Mouse (Mus musculus) C2C12 (cell line): ENCODE measurements around the gene Steap2. TPM values are rescaled to one million over a fixed set of nuclear protein-coding genes. Genes with fewer than 3 reads are reported as not detected.
"Not testable (repeated sequence)": the region's sequence is repeated elsewhere in the genome, so short reads cannot be mapped to it uniquely, and the experiment has no call there.

ENCODE experiments used
- H3K27me3 ChIP-seq: one replicate; pipeline ENCODE4 v1.6.1; 2011; ENCODE audit not compliant: control insufficient read depth, insufficient read depth, insufficient read length
- H3K36me3 ChIP-seq: one replicate; pipeline ENCODE4 v1.6.1; 2011; ENCODE audit not compliant: control insufficient read depth, insufficient read depth
- H3K4me3 ChIP-seq: one replicate; pipeline ENCODE4 v1.5.1; 2011; ENCODE audit warnings: mild to moderate bottlenecking, control low read depth; ENCODE audit not compliant: poor library complexity, insufficient read depth, severe bottlenecking
- H3K79me2 ChIP-seq: one replicate; pipeline ENCODE4 v1.6.1; 2011; ENCODE audit not compliant: control insufficient read depth, insufficient read depth
- H3K79me3 ChIP-seq: one replicate; pipeline ENCODE4 v1.6.1; 2011; ENCODE audit warnings: low read depth, control low read depth
- H3ac ChIP-seq: one replicate; pipeline ENCODE3; 2011; ENCODE audit warnings: low read depth; ENCODE audit not compliant: control insufficient read depth, insufficient read length
- CEBPB ChIP-seq: IDR thresholded peaks from one replicate; pipeline ENCODE4 v1.6.1; 2011; ENCODE audit warnings: low read depth, mild to moderate bottlenecking, control low read depth, moderate library complexity
- CTCF ChIP-seq: IDR thresholded peaks from one replicate; pipeline ENCODE4 v1.5.1; 2011; ENCODE audit not compliant: control insufficient read depth, insufficient read depth, insufficient read length
- FOSL1 ChIP-seq: IDR thresholded peaks from one replicate; pipeline ENCODE4 v1.8.0; 2011; ENCODE audit warnings: mild to moderate bottlenecking, low read length; ENCODE audit not compliant: poor library complexity, insufficient read depth, severe bottlenecking
- MAX ChIP-seq: IDR thresholded peaks from one replicate; pipeline ENCODE4 v1.6.1; 2011; ENCODE audit warnings: mild to moderate bottlenecking, control low read depth
- MYOD1 ChIP-seq: IDR thresholded peaks from one replicate; pipeline ENCODE4 v1.6.1; 2011; ENCODE audit warnings: low read depth; ENCODE audit not compliant: control insufficient read depth, insufficient read length
- MYOG ChIP-seq: IDR thresholded peaks from one replicate; pipeline ENCODE4 v1.6.1; 2011; ENCODE audit not compliant: control insufficient read depth, insufficient read length; ENCODE audit errors: extremely low read depth
- USF1 ChIP-seq: IDR thresholded peaks from one replicate; pipeline ENCODE4 v1.6.1; 2011; ENCODE audit warnings: low read depth, mild to moderate bottlenecking, control low read depth, moderate library complexity
- polyA plus RNA-seq: library from polyadenylated mRNA; unstranded; fragments of >200 nt; fragmentation: generic; extraction: Trizol; gene quantifications from one replicate; pipeline ENCODE4 v1.2.1, GENCODE M21; 2012; ENCODE audit warnings: missing spikeins

The Steap2 gene
- polyA plus RNA-seq, 1 experiment = 20.7 TPM

DNA sequence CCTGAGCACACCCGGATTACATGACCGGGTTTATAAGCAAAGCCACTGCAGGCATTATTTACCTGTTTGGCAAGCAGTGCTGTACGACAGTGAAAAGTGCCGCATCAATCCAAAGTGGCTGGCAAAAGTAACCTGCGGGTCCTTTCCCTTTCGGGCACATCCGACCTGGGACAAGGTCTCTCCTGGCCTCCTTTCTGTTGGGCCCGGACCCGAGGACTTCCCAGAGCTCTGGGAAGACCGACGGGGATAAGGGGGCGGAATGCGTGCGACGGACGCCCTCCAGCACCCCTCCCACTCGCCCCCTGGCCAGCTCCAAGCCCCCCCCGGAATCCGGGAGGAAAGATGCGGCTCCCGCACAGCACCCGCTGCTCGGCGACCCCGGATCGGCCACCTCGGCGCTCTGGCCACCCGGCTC is 830 bp downstream of the Steap2 start:
- H3K4me3 ChIP-seq = peak overlapping the region; percentile 59
- no peak for TF ChIP-seq MYOD1
- no peak for TF ChIP-seq MYOG
- TF ChIP-seq USF1 = no peak
- no peak for TF ChIP-seq CTCF
- no peak for TF ChIP-seq FOSL1
- TF ChIP-seq MAX = no peak
- no peak for TF ChIP-seq CEBPB
- peak overlapping the region; percentile 66 for H3ac ChIP-seq
- H3K36me3 ChIP-seq = no peaks in the 10 kb centered on the region
- H3K79me2 ChIP-seq = peaks cover 49% of the 10 kb centered on the region
- H3K27me3 ChIP-seq = no peaks in the 10 kb centered on the region
- peaks cover 40% of the 10 kb centered on the region for H3K79me3 ChIP-seq

DNA sequence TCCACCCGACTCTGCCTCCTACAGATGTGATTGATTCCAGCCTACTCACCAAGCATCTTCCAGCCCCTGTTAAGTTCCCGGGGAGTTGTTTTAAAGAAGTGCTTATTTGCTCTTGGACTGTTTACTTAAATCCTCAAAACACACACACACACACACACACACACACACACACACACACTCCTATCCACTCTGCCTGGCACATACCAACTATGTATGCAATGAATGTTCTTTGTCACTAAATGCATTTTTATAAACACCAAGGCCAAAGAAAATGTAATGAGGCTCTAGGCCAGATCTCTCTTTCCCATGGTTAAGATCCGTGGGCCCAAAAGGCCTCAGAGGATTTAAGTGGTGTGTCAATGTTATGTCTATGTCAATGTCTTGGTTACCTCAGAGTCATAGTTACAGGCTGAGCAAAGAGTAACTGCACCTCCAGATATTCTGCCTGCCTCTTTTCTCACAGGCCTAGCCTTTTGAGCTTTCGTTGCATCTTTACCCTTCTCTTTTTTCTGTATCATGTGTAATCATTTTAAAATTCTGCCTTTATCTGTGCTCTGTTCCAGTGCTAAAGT is 2.1 kb downstream of the Steap2 start:
- H3K79me3 ChIP-seq = peaks cover 46% of the 10 kb centered on the region
- peak overlapping the region; percentile 59 for H3K4me3 ChIP-seq
- no peaks in the 10 kb centered on the region for H3K36me3 ChIP-seq
- H3ac ChIP-seq = no peak overlapping the region
- no peak for TF ChIP-seq MAX
- H3K27me3 ChIP-seq = no peaks in the 10 kb centered on the region
- H3K79me2 ChIP-seq = peaks cover 61% of the 10 kb centered on the region

DNA sequence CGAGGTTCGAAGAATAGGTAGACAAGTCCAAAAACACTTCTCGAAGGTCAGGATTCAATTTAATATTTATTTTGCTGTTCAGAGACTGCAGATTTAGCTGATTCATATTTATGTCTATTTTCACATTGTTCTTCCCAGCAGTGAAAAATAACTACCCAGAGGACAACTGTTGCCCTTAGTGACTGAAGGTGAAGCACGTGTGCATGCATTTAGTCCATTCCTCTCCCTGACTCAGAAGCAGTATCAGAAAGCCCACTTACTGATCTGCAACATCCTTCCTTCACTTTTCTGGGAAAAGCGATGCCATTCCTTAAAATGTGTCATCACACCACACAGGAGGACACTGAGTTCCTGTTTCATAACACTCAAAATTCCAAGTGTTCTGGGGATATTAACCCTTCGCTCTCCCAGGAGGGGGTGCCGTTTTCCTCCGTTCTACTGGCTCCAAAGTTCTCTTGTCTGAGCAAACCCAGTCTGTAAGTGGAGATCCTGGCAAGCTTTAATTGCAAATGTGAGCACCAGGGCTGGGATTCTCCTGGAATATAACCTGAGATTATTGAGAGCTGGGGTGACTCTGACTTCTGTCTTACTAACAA is 5.3 kb downstream of the Steap2 start:
- Histone ChIP-seq H3K36me3 (no peaks in the 10 kb centered on the region), H3K79me3 (peaks cover 62% of the 10 kb centered on the region), H3ac (no peak overlapping the region), H3K27me3 (no peaks in the 10 kb centered on the region), H3K79me2 (peaks cover 82% of the 10 kb centered on the region), H3K4me3 (no peak overlapping the region)
- TF ChIP-seq CTCF = no peak
- peak; percentile 80 for TF ChIP-seq CEBPB
- no peak for TF ChIP-seq MYOD1
- peak; percentile 74 for TF ChIP-seq USF1
- TF ChIP-seq FOSL1 = peak; percentile 42
- peak; percentile 50 for TF ChIP-seq MAX

DNA sequence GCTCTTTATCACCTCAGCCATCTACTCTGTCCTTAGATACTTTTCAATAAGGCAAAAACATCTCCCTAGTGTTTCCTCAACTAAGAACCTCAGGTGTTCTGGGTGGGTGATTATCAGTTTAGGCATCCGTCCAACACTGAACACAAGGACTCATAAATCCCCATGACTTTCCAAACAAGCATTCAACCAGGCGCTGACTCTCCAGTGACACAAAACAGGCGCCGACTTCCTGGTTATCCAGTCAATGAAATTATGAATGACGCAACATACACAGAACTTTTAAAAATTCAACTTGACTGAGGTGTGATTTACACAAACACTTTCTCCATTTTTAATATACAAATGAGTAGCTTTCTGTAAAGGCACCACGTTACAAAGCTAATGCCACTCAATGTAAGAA is 6.2 kb downstream of the Steap2 start:
- H3K79me2 ChIP-seq = peaks cover 84% of the 10 kb centered on the region
- no peak for TF ChIP-seq FOSL1
- peak; percentile 78 for TF ChIP-seq CEBPB
- TF ChIP-seq MAX = no peak
- H3ac ChIP-seq = no peak overlapping the region
- H3K27me3 ChIP-seq = no peaks in the 10 kb centered on the region
- H3K4me3 ChIP-seq = no peak overlapping the region
- no peaks in the 10 kb centered on the region for H3K36me3 ChIP-seq
- H3K79me3 ChIP-seq = peaks cover 66% of the 10 kb centered on the region

DNA sequence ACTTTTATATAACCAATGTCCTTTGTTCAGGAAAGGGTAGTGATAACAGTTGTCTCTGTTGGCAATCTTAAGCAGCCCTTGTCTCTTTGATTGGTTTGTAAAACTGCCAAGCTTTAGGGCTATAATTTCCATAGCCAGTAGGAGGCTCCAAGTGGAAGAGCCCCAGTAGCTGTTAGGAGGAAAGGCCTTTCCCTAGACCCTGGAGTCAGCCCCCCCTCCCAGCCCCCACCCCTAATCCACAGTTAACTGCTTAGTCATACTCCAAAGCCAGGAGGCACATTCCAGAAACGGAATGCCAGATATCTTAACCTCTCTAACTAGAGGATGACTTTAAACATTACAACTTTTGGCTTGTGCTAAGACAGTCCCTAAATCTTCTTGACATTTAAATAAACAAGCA is 7.4 kb downstream of the Steap2 start:
- Histone ChIP-seq H3ac (no peak overlapping the region), H3K4me3 (no peak overlapping the region), H3K36me3 (peaks cover 11% of the 10 kb centered on the region), H3K27me3 (no peaks in the 10 kb centered on the region), H3K79me2 (peaks cover 84% of the 10 kb centered on the region), H3K79me3 (peaks cover 58% of the 10 kb centered on the region)
- TF ChIP-seq CEBPB = no peak
- no peak for TF ChIP-seq USF1
- no peak for TF ChIP-seq MYOG
- TF ChIP-seq MAX = no peak
- TF ChIP-seq CTCF = no peak
- no peak for TF ChIP-seq MYOD1
- no peak for TF ChIP-seq FOSL1

DNA sequence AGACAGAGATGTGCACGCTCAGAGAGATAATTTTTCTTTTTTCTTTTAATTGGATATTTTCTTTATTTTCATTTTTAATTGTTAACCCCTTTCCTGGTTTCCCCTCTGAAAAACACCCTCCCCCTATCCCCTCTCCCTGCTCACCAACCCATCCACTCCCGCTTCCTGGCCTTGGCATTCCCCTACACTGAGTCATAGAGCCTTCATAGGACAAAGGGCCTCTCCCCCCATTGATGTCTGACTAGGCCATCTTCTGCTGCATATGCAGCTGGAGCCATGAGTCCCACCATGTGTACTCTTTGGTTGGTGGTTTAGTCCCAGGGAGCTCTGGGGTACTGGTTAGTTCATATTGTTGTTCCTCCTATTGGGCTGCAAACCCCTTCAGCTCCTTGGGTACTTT is 9.4 kb downstream of the Steap2 start:
- not testable (repeated sequence) for H3K4me3 ChIP-seq, H3K27me3 ChIP-seq, H3ac ChIP-seq
- Histone ChIP-seq H3K79me3 (peaks cover 41% of the 10 kb centered on the region), H3K79me2 (peaks cover 75% of the 10 kb centered on the region), H3K36me3 (peaks cover 24% of the 10 kb centered on the region)
- TF ChIP-seq MAX = peak; percentile 65

DNA sequence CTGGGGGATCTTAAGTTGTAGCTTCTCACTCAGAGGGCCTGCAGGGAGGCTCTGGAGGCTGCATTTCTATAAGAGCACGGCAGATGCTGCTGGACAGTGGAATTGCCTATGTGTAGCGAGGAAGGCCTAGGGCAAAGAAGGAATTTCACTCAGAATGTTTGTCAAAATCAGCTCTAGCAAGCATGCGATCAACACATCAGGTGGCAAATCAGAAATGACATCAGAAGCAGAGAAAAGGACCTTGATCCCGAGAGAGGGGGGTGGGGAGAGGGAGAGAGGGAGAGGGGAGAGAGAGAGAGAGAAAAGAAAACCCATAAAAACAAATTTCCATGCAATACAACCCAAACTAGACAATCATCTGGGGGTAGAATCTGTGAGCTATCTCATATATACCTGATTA is 11.1 kb downstream of the Steap2 start:
- H3K27me3 ChIP-seq = no peaks in the 10 kb centered on the region
- no peak for TF ChIP-seq CEBPB
- H3ac ChIP-seq = no peak overlapping the region
- H3K79me2 ChIP-seq = peaks cover 62% of the 10 kb centered on the region
- peaks cover 33% of the 10 kb centered on the region for H3K79me3 ChIP-seq
- peaks cover 40% of the 10 kb centered on the region for H3K36me3 ChIP-seq
- no peak overlapping the region for H3K4me3 ChIP-seq
